Mouse (Mus musculus) cerebellum, adult 2 months (tissue): Measurements from ENCODE around the gene Mslnl.

Experiments
- CTCF ChIP-seq: fragments of 200-500 bp; IDR thresholded peaks from 2 replicates; pipeline ENCODE4 v1.5.1; 2011; ENCODE audit warnings: low read depth, mild to moderate bottlenecking, control low read depth, low read length, moderate library complexity, borderline replicate concordance; ENCODE audit not compliant: insufficient read depth
- POLR2A ChIP-seq: fragments of 200-500 bp; IDR thresholded peaks from 2 replicates; pipeline ENCODE4 v1.6.1; 2011; ENCODE audit warnings: low read length, control low read depth, borderline replicate concordance; ENCODE audit not compliant: insufficient read depth

DNA sequence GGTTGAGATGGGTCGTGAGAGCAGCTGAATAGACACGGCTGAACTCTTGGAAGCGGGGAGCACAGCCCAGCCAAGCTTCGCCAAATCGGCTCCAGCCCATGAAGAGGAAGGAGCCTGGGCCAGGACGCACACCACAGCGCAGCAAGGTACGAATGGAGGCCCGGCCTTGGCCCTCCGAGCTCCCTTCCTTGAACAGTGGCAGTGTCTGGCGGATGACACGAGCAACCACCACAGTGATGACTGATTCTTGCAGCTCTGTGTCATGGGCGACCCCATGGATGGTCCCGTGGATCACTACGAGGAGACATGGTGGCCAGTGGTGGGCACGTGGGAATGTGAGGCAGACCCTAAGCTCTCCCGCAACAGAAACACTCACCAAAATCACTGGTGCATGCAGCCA lies 59.2 kb downstream of the Mslnl start:
- TF ChIP-seq CTCF: no peak
- no peak for TF ChIP-seq POLR2A
